Mouse (Mus musculus): ENCODE data around the gene Adamts17. TPM values are rescaled to one million over a fixed set of nuclear protein-coding genes. Genes with fewer than 3 reads are reported as not detected.

Adamts17 gene
- not detected in 2 replicates for total RNA-seq (2014; fragmentation: Nextera tagmentation)
- total RNA-seq (2017) = under 0.01 and 0.17 TPM in 2 replicates
- polyA plus RNA-seq (2012) = not detected in 2 replicates

DNA sequence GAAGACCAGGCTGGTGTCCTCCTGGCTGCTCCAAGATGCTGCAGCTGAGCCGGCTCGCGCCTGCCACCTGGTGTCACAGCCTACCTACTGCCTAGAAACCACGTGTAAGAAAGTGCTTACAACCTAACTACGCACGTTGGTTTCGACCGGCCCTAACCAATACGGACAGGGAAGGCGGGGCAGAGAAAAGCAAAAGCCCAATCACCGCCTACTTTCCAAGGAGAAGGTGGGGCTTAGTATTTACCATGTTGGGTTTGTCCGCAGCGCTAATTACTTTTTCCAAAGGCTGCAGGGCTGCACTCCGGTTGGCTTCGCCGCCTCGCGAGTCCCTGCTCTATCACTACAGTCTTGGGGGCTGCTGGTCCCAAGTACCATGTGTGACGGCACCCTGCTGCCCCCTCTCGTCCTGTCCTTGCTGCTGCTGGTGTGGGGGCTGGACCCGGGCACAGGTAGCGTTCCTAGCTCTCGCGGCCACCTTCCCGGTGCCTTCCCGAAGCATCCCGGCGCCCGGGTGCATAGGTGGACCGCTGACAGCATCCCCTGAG is at the start of gene Adamts17:
Gene Adamts17 (plus strand): TSS at position 273 of the 545 bp plus-strand sequence.
- no peaks in the 10 kb centered on the region for H3K27me3 ChIP-seq (ENCODE audit: insufficient read depth, low read length)
- DNase-seq (ENCODE audit: low spot score) = no peak

DNA sequence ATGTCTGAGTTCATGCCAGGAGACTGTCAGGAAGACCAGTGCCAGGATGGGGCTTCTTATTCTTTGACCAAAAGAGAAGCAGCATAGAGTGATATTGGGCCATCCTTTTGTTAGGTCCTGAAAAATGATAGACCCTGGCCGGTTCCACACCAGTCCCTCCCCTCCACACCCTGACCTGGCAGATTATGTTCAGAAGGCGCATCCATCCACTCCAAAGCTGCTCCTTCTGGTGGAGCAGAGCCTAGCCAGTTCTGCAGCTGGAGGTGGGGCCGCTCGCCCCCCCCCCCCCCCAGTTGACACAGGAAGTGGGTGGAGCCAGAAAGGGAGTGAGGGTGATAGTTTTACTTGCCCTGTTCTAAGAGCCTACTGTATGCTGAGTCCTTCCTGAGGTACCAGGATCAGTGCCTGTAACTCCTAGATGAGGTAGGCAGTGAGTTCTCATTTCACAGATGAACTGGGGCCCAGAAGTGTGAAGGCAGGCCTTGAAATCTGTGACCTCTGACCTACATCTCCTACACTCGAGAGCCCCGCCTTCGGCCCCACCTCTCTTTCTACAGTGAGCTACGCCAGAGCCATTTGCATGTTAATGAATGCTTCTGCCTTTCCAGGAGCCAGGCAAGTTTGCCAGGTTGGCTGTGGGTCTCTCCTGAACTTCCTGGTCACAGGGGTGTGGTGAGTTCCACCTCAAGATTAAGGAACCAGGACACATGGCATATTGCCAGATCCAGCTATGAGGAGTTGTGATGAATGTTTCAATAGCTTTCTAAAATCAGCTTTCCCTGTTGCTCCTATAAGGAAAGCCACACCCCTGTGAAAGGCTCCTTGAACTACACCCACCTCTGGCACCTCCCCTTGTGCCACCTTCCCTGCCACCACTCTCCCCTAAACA is 49.4 kb upstream of the Adamts17 start:
- no peak for ATAC-seq (ENCODE audit: extremely low read depth, insufficient number of reproducible peaks, low FRiP score, poor library complexity, severe bottlenecking)

More for the DNA sequence above, at the start of gene Adamts17:
- Histone ChIP-seq H3K4me1 (ENCODE audit: insufficient read depth, low read depth, low read length) (no peaks in the 10 kb centered on the region), H3K4me3 (ENCODE audit: low read depth, low read length) (peak within 1 kb of the TSS; percentile 7; the same call in 1 of the 2 replicates), H3K36me3 (replicated peaks) (no peaks in the 10 kb centered on the region), H3K9me3 (replicated peaks) (peaks cover 20% of the 10 kb centered on the region)
- TF ChIP-seq POLR2AphosphoS5 (IDR thresholded peaks at IDR 0.05; ENCODE audit: insufficient replicate concordance, low read depth, low read length) = no peak
- no peak for TF ChIP-seq TAL1 (conservative IDR thresholded peaks at IDR 0.05; ENCODE audit: low read depth, low read length)
- no peak for TF ChIP-seq GATA2 (IDR thresholded peaks at IDR 0.05; ENCODE audit: borderline replicate concordance, low read depth, low read length)
- TF ChIP-seq CTCF (IDR thresholded peaks at IDR 0.05; ENCODE audit: low read depth, low read length) = no peak
- no peak for TF ChIP-seq GATA1 (IDR thresholded peaks at IDR 0.05; ENCODE audit: borderline replicate concordance, low read length)
- no peak for ATAC-seq (ENCODE audit: extremely low read depth, insufficient number of reproducible peaks, low FRiP score, poor library complexity, severe bottlenecking)

DNA sequence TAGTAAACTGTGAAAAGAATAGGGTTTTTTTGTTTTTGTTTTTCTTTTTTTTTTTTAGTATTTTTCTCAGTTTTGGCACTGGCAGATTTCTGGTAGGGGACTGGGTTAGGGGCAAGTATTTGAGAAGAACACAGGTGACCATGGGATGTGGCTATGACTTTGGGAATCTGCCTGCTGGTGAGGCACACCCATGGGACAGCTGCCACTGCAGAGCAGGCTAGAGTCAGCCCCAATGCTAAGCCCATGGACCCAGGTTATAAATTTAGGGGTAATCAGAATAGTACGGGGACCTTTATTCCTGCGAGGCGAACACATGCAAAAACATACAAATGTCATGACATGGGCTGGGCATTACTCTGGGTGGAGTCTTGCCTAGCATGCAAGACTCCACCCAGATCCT is 48.5 kb upstream of the Adamts17 start:
- Histone ChIP-seq H3K4me3 (ENCODE audit: low read depth, low read length) (no peak overlapping the region), H3K9me3 (replicated peaks) (no peaks in the 10 kb centered on the region), H3K4me1 (ENCODE audit: insufficient read depth, low read depth, low read length) (no peaks in the 10 kb centered on the region), H3K36me3 (replicated peaks) (no peaks in the 10 kb centered on the region), H3K27me3 (ENCODE audit: insufficient read depth, low read length) (no peaks in the 10 kb centered on the region)
- no peak for ATAC-seq (ENCODE audit: extremely low read depth, insufficient number of reproducible peaks, low FRiP score, poor library complexity, severe bottlenecking)
- DNase-seq (ENCODE audit: low spot score) = no peak
- TF ChIP-seq GATA1 (IDR thresholded peaks at IDR 0.05; ENCODE audit: borderline replicate concordance, low read length) = no peak
- TF ChIP-seq POLR2AphosphoS5 (IDR thresholded peaks at IDR 0.05; ENCODE audit: insufficient replicate concordance, low read depth, low read length) = no peak
- TF ChIP-seq GATA2 (IDR thresholded peaks at IDR 0.05; ENCODE audit: borderline replicate concordance, low read depth, low read length) = no peak
- TF ChIP-seq TAL1 (conservative IDR thresholded peaks at IDR 0.05; ENCODE audit: low read depth, low read length) = no peak
- no peak for TF ChIP-seq CTCF (IDR thresholded peaks at IDR 0.05; ENCODE audit: low read depth, low read length)

More for the DNA sequence above, 49.4 kb upstream of the Adamts17 start:
- no peak overlapping the region for H3K4me3 ChIP-seq (ENCODE audit: low read depth, low read length)
- no peaks in the 10 kb centered on the region for H3K36me3 ChIP-seq (replicated peaks)
- H3K9me3 ChIP-seq (replicated peaks) = no peaks in the 10 kb centered on the region
- H3K4me1 ChIP-seq (ENCODE audit: insufficient read depth, low read depth, low read length) = no peaks in the 10 kb centered on the region
- TF ChIP-seq CTCF (IDR thresholded peaks at IDR 0.05; ENCODE audit: low read depth, low read length) (no peak), GATA2 (IDR thresholded peaks at IDR 0.05; ENCODE audit: borderline replicate concordance, low read depth, low read length) (no peak), GATA1 (IDR thresholded peaks at IDR 0.05; ENCODE audit: borderline replicate concordance, low read length) (no peak)
- no peaks in the 10 kb centered on the region for H3K27me3 ChIP-seq (ENCODE audit: insufficient read depth, low read length)
- DNase-seq (ENCODE audit: low spot score) = no peak

DNA sequence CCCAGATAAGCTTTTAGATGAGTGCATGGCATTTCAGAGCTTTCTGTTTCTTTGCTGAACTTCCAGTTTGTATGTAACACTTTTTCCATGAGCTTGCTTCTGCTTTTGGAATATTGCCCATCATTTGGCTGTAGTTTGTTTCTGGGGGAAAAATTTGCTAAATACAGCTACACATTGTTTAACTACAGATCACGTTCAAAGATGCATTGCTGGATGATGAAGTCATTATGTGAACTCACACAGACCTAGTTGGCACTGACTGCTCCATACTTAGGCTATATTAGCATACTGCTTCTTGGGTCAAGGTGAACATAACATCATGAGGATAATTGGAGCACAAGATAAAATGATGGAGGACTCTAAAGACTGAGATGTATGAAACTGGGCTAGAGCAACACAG is 42.6 kb upstream of the Adamts17 start:
- no peaks in the 10 kb centered on the region for H3K36me3 ChIP-seq (replicated peaks)
- no peak overlapping the region for H3K4me3 ChIP-seq (ENCODE audit: low read depth, low read length)
- no peaks in the 10 kb centered on the region for H3K4me1 ChIP-seq (ENCODE audit: insufficient read depth, low read depth, low read length)
- H3K9me3 ChIP-seq (replicated peaks) = no peaks in the 10 kb centered on the region
- ATAC-seq (ENCODE audit: extremely low read depth, insufficient number of reproducible peaks, low FRiP score, poor library complexity, severe bottlenecking) (no peak), DNase-seq (ENCODE audit: low spot score) (no peak)
- H3K27me3 ChIP-seq (ENCODE audit: insufficient read depth, low read length) = no peaks in the 10 kb centered on the region; the same call in 1 of the 2 replicates
- TF ChIP-seq TAL1 (conservative IDR thresholded peaks at IDR 0.05; ENCODE audit: low read depth, low read length) (no peak), GATA2 (IDR thresholded peaks at IDR 0.05; ENCODE audit: borderline replicate concordance, low read depth, low read length) (no peak), CTCF (IDR thresholded peaks at IDR 0.05; ENCODE audit: low read depth, low read length) (no peak), POLR2AphosphoS5 (IDR thresholded peaks at IDR 0.05; ENCODE audit: insufficient replicate concordance, low read depth, low read length) (no peak), GATA1 (IDR thresholded peaks at IDR 0.05; ENCODE audit: borderline replicate concordance, low read length) (no peak)

- TF ChIP-seq GATA2 (IDR thresholded peaks at IDR 0.05; ENCODE audit: borderline replicate concordance, low read depth, low read length) (no peak), POLR2AphosphoS5 (IDR thresholded peaks at IDR 0.05; ENCODE audit: insufficient replicate concordance, low read depth, low read length) (no peak), GATA1 (IDR thresholded peaks at IDR 0.05; ENCODE audit: borderline replicate concordance, low read length) (no peak), TAL1 (conservative IDR thresholded peaks at IDR 0.05; ENCODE audit: low read depth, low read length) (no peak), CTCF (IDR thresholded peaks at IDR 0.05; ENCODE audit: low read depth, low read length) (no peak)
- no peaks in the 10 kb centered on the region for H3K4me1 ChIP-seq (ENCODE audit: insufficient read depth, low read depth, low read length)
- DNase-seq (ENCODE audit: low spot score) = no peak
- no peaks in the 10 kb centered on the region; the same call in 1 of the 2 replicates for H3K27me3 ChIP-seq (ENCODE audit: insufficient read depth, low read length)
- H3K4me3 ChIP-seq (ENCODE audit: low read depth, low read length) = no peak overlapping the region
- no peaks in the 10 kb centered on the region for H3K9me3 ChIP-seq (replicated peaks)
- no peak for ATAC-seq (ENCODE audit: extremely low read depth, insufficient number of reproducible peaks, low FRiP score, poor library complexity, severe bottlenecking)
- H3K36me3 ChIP-seq (replicated peaks) = no peaks in the 10 kb centered on the region
These were observed 42.2 kb upstream of the Adamts17 start for GRCm38 (mm10) chr7:66797345-66797744.

DNA sequence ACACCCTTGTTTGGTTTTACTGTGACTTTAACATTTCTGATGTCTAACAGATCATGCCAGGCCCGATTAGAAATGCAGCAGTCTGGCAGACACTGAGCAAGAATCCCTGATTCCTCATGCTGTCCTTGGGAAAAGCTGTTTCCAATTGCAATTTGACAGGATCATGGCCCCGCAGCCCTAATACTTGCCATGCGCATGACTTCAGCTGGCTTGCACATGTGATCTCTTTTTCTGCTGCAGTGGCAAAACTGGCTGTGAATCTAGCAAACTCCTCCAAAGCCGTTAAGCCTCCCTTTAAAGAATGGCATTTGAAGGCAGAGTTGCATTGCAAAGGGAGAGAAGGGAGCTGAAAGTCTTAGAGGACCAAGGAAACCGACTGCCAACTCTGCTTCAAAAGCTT is 40.7 kb upstream of the Adamts17 start:
- no peak overlapping the region for H3K4me3 ChIP-seq (ENCODE audit: low read depth, low read length)
- no peaks in the 10 kb centered on the region for H3K9me3 ChIP-seq (replicated peaks)
- DNase-seq (ENCODE audit: low spot score) (no peak), ATAC-seq (ENCODE audit: extremely low read depth, insufficient number of reproducible peaks, low FRiP score, poor library complexity, severe bottlenecking) (no peak)
- no peaks in the 10 kb centered on the region; the same call in 1 of the 2 replicates for H3K27me3 ChIP-seq (ENCODE audit: insufficient read depth, low read length)
- H3K36me3 ChIP-seq (replicated peaks) = no peaks in the 10 kb centered on the region
- H3K4me1 ChIP-seq (ENCODE audit: insufficient read depth, low read depth, low read length) = no peaks in the 10 kb centered on the region
- TF ChIP-seq TAL1 (conservative IDR thresholded peaks at IDR 0.05; ENCODE audit: low read depth, low read length) (no peak), GATA2 (IDR thresholded peaks at IDR 0.05; ENCODE audit: borderline replicate concordance, low read depth, low read length) (no peak), GATA1 (IDR thresholded peaks at IDR 0.05; ENCODE audit: borderline replicate concordance, low read length) (no peak), POLR2AphosphoS5 (IDR thresholded peaks at IDR 0.05; ENCODE audit: insufficient replicate concordance, low read depth, low read length) (no peak), CTCF (IDR thresholded peaks at IDR 0.05; ENCODE audit: low read depth, low read length) (no peak)
